Mouse (Mus musculus): ENCODE measurements around the gene Wdr43. TPM values are rescaled to one million over a fixed set of nuclear protein-coding genes. Genes with fewer than 3 reads are reported as not detected.

The Wdr43 gene
- polyA plus RNA-seq, 1 experiment from 2014 or later: 90.1 TPM

- no peak overlapping the region for H3K9ac ChIP-seq (replicated peaks; ENCODE audit: low read depth, low read length)
- no peak overlapping the region for H3K27ac ChIP-seq (ENCODE audit: low read length)
- ATAC-seq (ENCODE audit: insufficient number of reproducible peaks, insufficient read depth, low FRiP score, low read depth): no peak
- H3K27me3 ChIP-seq (ENCODE audit: control insufficient read depth, insufficient read depth, low read length): no peaks in the 10 kb centered on the region
- no peaks in the 10 kb centered on the region for H3K9me3 ChIP-seq (ENCODE audit: control insufficient read depth, low read depth, low read length)
- H3K36me3 ChIP-seq (ENCODE audit: control insufficient read depth, insufficient read depth, low read length): no peaks in the 10 kb centered on the region
- H3K4me3 ChIP-seq (ENCODE audit: low read depth, low read length): no peak overlapping the region
- H3K4me2 ChIP-seq (replicated peaks; ENCODE audit: low read depth, low read length): no peak overlapping the region
- H3K4me1 ChIP-seq (ENCODE audit: control insufficient read depth, insufficient read depth, low read length): no peaks in the 10 kb centered on the region
- WGBS: 72% methylated on average over 11 of the region's 11 CpGs
These were observed 82.4 kb downstream of the Wdr43 start for GRCm38 (mm10) chr17:71697896-71698618.

- Histone ChIP-seq H3K4me3 (ENCODE audit: low read depth, low read length) (no peak overlapping the region), H3K4me2 (replicated peaks; ENCODE audit: low read depth, low read length) (no peak overlapping the region), H3K4me1 (ENCODE audit: control insufficient read depth, insufficient read depth, low read length) (no peaks in the 10 kb centered on the region), H3K27me3 (ENCODE audit: control insufficient read depth, insufficient read depth, low read length) (no peaks in the 10 kb centered on the region), H3K36me3 (ENCODE audit: control insufficient read depth, insufficient read depth, low read length) (no peaks in the 10 kb centered on the region), H3K27ac (ENCODE audit: low read length) (no peak overlapping the region), H3K9ac (replicated peaks; ENCODE audit: low read depth, low read length) (no peak overlapping the region), H3K9me3 (ENCODE audit: control insufficient read depth, low read depth, low read length) (no peaks in the 10 kb centered on the region)
- WGBS: 84% methylated on average over 11 of the region's 11 CpGs
- ATAC-seq (ENCODE audit: insufficient number of reproducible peaks, insufficient read depth, low FRiP score, low read depth): no peak
These were observed 82.9 kb downstream of the Wdr43 start for GRCm38 (mm10) chr17:71698619-71698956.

- Histone ChIP-seq H3K4me3 (ENCODE audit: low read depth, low read length) (no peak overlapping the region), H3K27me3 (ENCODE audit: control insufficient read depth, insufficient read depth, low read length) (no peaks in the 10 kb centered on the region), H3K36me3 (ENCODE audit: control insufficient read depth, insufficient read depth, low read length) (no peaks in the 10 kb centered on the region), H3K9me3 (ENCODE audit: control insufficient read depth, low read depth, low read length) (no peaks in the 10 kb centered on the region), H3K4me1 (ENCODE audit: control insufficient read depth, insufficient read depth, low read length) (no peaks in the 10 kb centered on the region), H3K27ac (ENCODE audit: low read length) (no peak overlapping the region), H3K9ac (replicated peaks; ENCODE audit: low read depth, low read length) (no peak overlapping the region), H3K4me2 (replicated peaks; ENCODE audit: low read depth, low read length) (no peak overlapping the region)
- no peak for ATAC-seq (ENCODE audit: insufficient number of reproducible peaks, insufficient read depth, low FRiP score, low read depth)
- WGBS: 75% methylated on average over 1 of the region's 1 CpGs
These were observed 89.4 kb downstream of the Wdr43 start for GRCm38 (mm10) chr17:71705113-71705512.

GRCm38 (mm10) chr17:71705550-71706480 lies 90.1 kb downstream of the Wdr43 start:
- Histone ChIP-seq H3K4me2 (replicated peaks; ENCODE audit: low read depth, low read length) (no peak overlapping the region), H3K27me3 (ENCODE audit: control insufficient read depth, insufficient read depth, low read length) (no peaks in the 10 kb centered on the region), H3K9me3 (ENCODE audit: control insufficient read depth, low read depth, low read length) (no peaks in the 10 kb centered on the region), H3K27ac (ENCODE audit: low read length) (no peak overlapping the region), H3K9ac (replicated peaks; ENCODE audit: low read depth, low read length) (no peak overlapping the region), H3K4me3 (ENCODE audit: low read depth, low read length) (no peak overlapping the region), H3K4me1 (ENCODE audit: control insufficient read depth, insufficient read depth, low read length) (no peaks in the 10 kb centered on the region), H3K36me3 (ENCODE audit: control insufficient read depth, insufficient read depth, low read length) (no peaks in the 10 kb centered on the region)
- peak; percentile 46; the same call in 1 of the 2 replicates for ATAC-seq (ENCODE audit: insufficient number of reproducible peaks, insufficient read depth, low FRiP score, low read depth)
- 69% methylated on average over 14 of the region's 14 CpGs for WGBS

GRCm38 (mm10) chr17:71707715-71708114 lies 92.0 kb downstream of the Wdr43 start:
- Histone ChIP-seq H3K27ac (ENCODE audit: low read length) (no peak overlapping the region), H3K4me1 (ENCODE audit: control insufficient read depth, insufficient read depth, low read length) (no peaks in the 10 kb centered on the region), H3K4me3 (ENCODE audit: low read depth, low read length) (no peak overlapping the region), H3K36me3 (ENCODE audit: control insufficient read depth, insufficient read depth, low read length) (no peaks in the 10 kb centered on the region), H3K27me3 (ENCODE audit: control insufficient read depth, insufficient read depth, low read length) (no peaks in the 10 kb centered on the region), H3K9ac (replicated peaks; ENCODE audit: low read depth, low read length) (no peak overlapping the region), H3K4me2 (replicated peaks; ENCODE audit: low read depth, low read length) (no peak overlapping the region), H3K9me3 (ENCODE audit: control insufficient read depth, low read depth, low read length) (no peaks in the 10 kb centered on the region)
- 56% methylated on average over 4 of the region's 4 CpGs for WGBS
- ATAC-seq (ENCODE audit: insufficient number of reproducible peaks, insufficient read depth, low FRiP score, low read depth): no peak

Other genes with a start within 250 kb of the Wdr43 start
- gene Gm4707, start 156.0 kb upstream of the Wdr43 start, polyA plus RNA-seq (2014; fragmentation: Nextera tagmentation; extraction: Ambion mirVana): 4.4 and 5.2 TPM in 2 replicates
- gene Smchd1, start 140.6 kb upstream of the Wdr43 start, polyA plus RNA-seq (2014; fragmentation: Nextera tagmentation; extraction: Ambion mirVana): 107 and 112 TPM in 2 replicates
- gene Ndc80, start 89.0 kb upstream of the Wdr43 start, polyA plus RNA-seq (2014; fragmentation: Nextera tagmentation; extraction: Ambion mirVana): 42.9 and 44.4 TPM in 2 replicates
- gene Spdya, start 63.8 kb upstream of the Wdr43 start, polyA plus RNA-seq (2014; fragmentation: Nextera tagmentation; extraction: Ambion mirVana): 1.3 and 1.5 TPM in 2 replicates
- gene Togaram2, start 57.4 kb downstream of the Wdr43 start, polyA plus RNA-seq (2014; fragmentation: Nextera tagmentation; extraction: Ambion mirVana): 0.17 and 0.36 TPM in 2 replicates
- gene Pcare, start 137.0 kb downstream of the Wdr43 start, polyA plus RNA-seq (2014; fragmentation: Nextera tagmentation; extraction: Ambion mirVana): not detected in 2 replicates
- gene Clip4, start 152.6 kb downstream of the Wdr43 start, polyA plus RNA-seq (2014; fragmentation: Nextera tagmentation; extraction: Ambion mirVana): 7.5 and 8.2 TPM in 2 replicates

All from stomach, embryonic 14.5 days (tissue).